Mouse (Mus musculus) telencephalon, adult 2 months (tissue): ENCODE data around the gene Cttnbp2.

Experiments used
- DNase-seq: peaks from one replicate; pipeline ENCODE4 v3.0.0-alpha.2; 2011; ENCODE audit warnings: low read depth, low spot score

The Cttnbp2 gene

GRCm38 (mm10) chr6:18514480-18515352, at the start of gene Cttnbp2:
Gene Cttnbp2, minus strand, starts transcription at chr6:18514843.
- no peak for DNase-seq

- no peak for DNase-seq
Observed at GRCm38 (mm10) chr6:18559019-18559418, 44.4 kb upstream of the Cttnbp2 start.

- peak; percentile 40 for DNase-seq
Observed at GRCm38 (mm10) chr6:18547516-18548465, 33.1 kb upstream of the Cttnbp2 start.

GRCm38 (mm10) chr6:18543878-18544277, 29.2 kb upstream of the Cttnbp2 start:
- no peak for DNase-seq

- DNase-seq = no peak
Observed at GRCm38 (mm10) chr6:18540396-18540795, 25.8 kb upstream of the Cttnbp2 start.

GRCm38 (mm10) chr6:18530394-18530793, 15.8 kb upstream of the Cttnbp2 start:
- peak; percentile 51 for DNase-seq

GRCm38 (mm10) chr6:18517626-18518025, 3.0 kb upstream of the Cttnbp2 start:
- no peak for DNase-seq

GRCm38 (mm10) chr6:18513611-18514473, 801 bp downstream of the Cttnbp2 start:
- DNase-seq = no peak

GRCm38 (mm10) chr6:18511886-18512285, 2.8 kb downstream of the Cttnbp2 start:
- DNase-seq = no peak

- DNase-seq = no peak
Observed at GRCm38 (mm10) chr6:18508036-18508435, 6.6 kb downstream of the Cttnbp2 start.

- DNase-seq = no peak
Observed at GRCm38 (mm10) chr6:18499833-18500232, 14.8 kb downstream of the Cttnbp2 start.

- DNase-seq = no peak
Observed at GRCm38 (mm10) chr6:18492977-18493376, 21.7 kb downstream of the Cttnbp2 start.

GRCm38 (mm10) chr6:18492248-18492901, 22.3 kb downstream of the Cttnbp2 start:
- no peak for DNase-seq

GRCm38 (mm10) chr6:18485087-18485486, 29.6 kb downstream of the Cttnbp2 start:
- no peak for DNase-seq

GRCm38 (mm10) chr6:18484061-18484460, 30.6 kb downstream of the Cttnbp2 start:
- no peak for DNase-seq

GRCm38 (mm10) chr6:18482546-18482945, 32.1 kb downstream of the Cttnbp2 start:
- DNase-seq = no peak

- DNase-seq = no peak
Observed at GRCm38 (mm10) chr6:18481781-18482180, 32.9 kb downstream of the Cttnbp2 start.

GRCm38 (mm10) chr6:18477313-18477930, 37.2 kb downstream of the Cttnbp2 start:
- DNase-seq = no peak

- DNase-seq = no peak
Observed at GRCm38 (mm10) chr6:18474983-18475382, 39.7 kb downstream of the Cttnbp2 start.

- DNase-seq = no peak
Observed at GRCm38 (mm10) chr6:18474541-18474940, 40.1 kb downstream of the Cttnbp2 start.
